Mouse (Mus musculus) limb, embryonic 11.5 days (tissue): ENCODE data around the gene Sh2d1a. TPM values are rescaled to one million over a fixed set of nuclear protein-coding genes. Genes with fewer than 3 reads are reported as not detected.

ENCODE experiments used
- polyA plus RNA-seq: library from polyadenylated mRNA; unstranded; fragments of >200 nt; fragmentation: Nextera tagmentation; extraction: Ambion mirVana; gene quantifications from 2 replicates; pipeline ENCODE4 v1.2.1, GENCODE M21; 2014

The Sh2d1a gene
- polyA plus RNA-seq, 1 experiment from 2014 or later = not detected

Other genes starting within 250 kb of the Sh2d1a start
- gene Tex13c2, start 12.8 kb upstream of the Sh2d1a start, polyA plus RNA-seq = not detected in 2 replicates